Mouse (Mus musculus): ENCODE data around the gene 2010111I01Rik.

GRCm38 (mm10) chr13:63112043-63112597 is 147.4 kb downstream of the 2010111I01Rik start:
- TF ChIP-seq CTCF (IDR thresholded peaks at IDR 0.05; ENCODE audit: low read depth) (no peak), EP300 (optimal IDR thresholded peaks at IDR 0.05) (no peak)

Data from stomach, postnatal 0 days (tissue).